Mouse (Mus musculus) frontal cortex, adult 2 months (tissue): Measurements from ENCODE around the gene Sdr9c7. TPM values are rescaled to one million over a fixed set of nuclear protein-coding genes. Genes with fewer than 3 reads are reported as not detected.
"Not testable (repeated sequence)": the region's sequence is repeated elsewhere in the genome, so short reads cannot be mapped to it uniquely, and the experiment has no call there.

Experiments used
- DNase-seq, 2 experiments: peaks; one replicate each; pipeline ENCODE4 v3.0.0; 2022; ENCODE audit warnings: low spot score in 1 of 2; ENCODE audit errors: extremely low spot score in 1 of 2
- polyA plus RNA-seq: library from polyadenylated mRNA; depleted of rRNA; stranded (reverse); fragments of >200 nt; gene quantifications from 2 replicates; pipeline ENCODE4 v1.2.3, GENCODE M21; 2012

Sdr9c7 gene
- polyA plus RNA-seq, 1 experiment = 0.16 TPM

DNA sequence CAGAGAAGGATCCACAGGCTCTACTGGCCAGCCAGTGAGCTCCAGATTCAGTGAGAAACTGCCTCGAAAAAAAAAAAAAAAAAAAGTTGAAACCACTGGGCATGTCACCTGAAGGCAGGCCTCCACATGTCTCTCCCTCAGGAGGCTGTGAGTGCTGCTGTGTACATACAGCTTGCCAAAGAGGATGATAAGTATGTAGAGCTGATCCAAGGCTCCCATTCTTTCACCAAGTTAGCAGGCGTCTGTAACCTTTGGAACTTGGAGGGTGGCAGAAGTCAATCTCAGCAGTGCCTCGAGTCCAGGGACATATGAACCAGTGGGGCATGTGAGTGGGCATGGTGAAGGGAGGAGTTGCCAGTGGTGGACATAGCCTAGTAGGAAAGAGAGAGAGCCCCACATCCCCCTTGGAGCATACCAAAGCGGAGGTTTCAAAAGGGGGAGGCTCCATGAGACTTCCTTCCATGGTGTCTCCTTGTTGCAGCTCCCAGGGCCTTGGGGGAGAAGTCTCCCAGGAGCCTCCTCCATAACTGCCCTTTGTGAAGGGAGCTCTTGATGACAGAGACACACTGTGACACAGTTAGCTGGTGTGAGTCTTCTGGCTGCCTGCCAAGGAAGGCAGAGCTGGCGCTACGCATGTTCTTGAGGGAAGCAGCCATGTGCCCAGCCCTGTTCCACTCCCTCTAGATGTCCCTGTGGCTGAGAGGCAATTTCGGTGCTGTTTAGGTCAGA lies 6.6 kb downstream of the Sdr9c7 start:
- DNase-seq = peak; percentile 7 to 43

GRCm38 (mm10) chr10:127906138-127906537 lies 7.8 kb downstream of the Sdr9c7 start:
- DNase-seq = no peak

DNA sequence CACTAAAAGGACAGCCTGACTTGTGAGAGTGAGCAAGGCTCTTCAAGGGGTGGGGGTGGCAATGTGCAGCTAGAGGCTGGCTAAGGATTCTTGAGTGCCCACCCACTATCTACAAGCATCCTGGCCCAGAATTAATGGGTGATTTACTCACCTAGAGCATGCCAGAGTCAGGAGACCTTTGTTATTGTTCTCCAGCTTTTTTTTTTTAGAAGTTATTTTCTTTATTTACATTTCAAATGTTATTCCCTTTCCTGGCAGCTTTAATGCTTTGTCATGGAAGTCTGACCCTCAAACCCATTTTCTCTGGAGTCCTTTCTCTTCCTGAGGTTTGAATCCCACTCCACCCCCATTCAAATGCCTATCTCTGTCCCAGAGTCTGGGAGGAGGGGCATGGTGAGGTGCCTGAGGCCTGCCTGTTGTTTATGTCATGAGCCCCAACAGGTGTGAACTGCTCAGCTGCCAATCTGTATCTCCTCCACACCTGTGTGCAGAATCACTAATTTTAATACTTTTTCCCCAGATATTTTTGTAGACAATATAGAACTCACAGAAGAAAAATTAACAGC lies 9.2 kb downstream of the Sdr9c7 start:
- DNase-seq = no peak

- DNase-seq = no peak
Observed at GRCm38 (mm10) chr10:127915578-127915977, 17.3 kb downstream of the Sdr9c7 start.

DNA sequence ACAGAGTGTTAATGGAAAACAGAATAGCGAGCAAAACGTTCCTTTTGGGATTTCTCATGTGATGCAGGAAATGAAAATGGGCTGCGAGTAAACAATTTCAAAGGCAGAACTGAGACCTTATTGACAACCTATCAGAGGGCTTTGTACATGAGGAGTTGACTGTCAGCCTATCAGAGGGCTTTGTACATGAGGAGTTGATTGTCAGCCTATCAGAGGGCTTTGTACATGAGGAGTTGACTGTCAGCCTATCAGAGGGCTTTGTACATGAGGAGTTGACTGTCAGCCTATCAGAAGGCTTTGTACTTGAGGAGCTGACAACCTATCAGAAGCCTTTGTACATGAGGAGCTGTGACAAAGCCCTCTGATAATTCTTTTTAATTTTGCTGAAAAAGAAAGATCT lies 18.9 kb downstream of the Sdr9c7 start:
- DNase-seq = not testable (repeated sequence)

GRCm38 (mm10) chr10:127917651-127918050 lies 19.3 kb downstream of the Sdr9c7 start:
- DNase-seq = no peak

DNA sequence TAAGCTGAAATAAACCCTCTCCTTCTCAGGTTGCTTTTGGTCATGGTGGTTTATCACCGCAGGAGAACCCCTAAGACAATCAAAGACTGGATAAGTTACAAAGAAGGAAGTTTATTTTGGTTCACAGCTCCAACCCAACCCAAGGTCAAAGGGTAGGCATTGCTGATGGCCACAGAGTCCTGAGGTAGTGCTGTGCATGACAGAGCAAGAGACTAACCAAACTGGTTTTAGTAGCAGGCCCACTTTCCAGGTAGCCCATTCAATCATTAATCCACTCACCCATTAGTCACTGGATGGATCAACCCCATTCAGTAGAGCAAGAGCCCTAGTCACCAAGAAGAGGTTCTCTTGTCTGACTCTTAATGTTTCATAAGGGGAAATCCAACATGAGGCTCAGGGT lies 23.9 kb downstream of the Sdr9c7 start:
- DNase-seq = no peak

GRCm38 (mm10) chr10:127923024-127923423 lies 24.7 kb downstream of the Sdr9c7 start:
- no peak for DNase-seq

GRCm38 (mm10) chr10:127924597-127925378 lies 26.5 kb downstream of the Sdr9c7 start:
- DNase-seq = no peak

DNA sequence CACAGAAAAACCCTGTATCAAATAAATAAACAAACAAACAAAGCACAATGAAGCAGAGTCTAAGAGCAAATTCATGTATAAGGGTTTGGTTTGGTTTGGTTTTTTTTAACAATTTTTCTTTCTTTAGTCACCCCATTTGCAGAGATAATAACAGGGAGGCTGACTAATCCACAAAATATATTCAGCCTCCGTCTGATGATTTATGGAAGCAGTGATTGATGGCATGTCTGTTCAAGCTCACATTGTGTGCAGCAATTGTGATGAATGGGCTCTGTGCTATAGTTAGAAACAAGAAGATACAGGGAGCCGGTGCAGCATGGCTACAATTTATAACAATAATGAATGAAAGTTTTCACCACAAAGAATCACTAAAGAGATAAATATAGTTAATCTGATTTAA lies 29.4 kb downstream of the Sdr9c7 start:
- no peak for DNase-seq

DNA sequence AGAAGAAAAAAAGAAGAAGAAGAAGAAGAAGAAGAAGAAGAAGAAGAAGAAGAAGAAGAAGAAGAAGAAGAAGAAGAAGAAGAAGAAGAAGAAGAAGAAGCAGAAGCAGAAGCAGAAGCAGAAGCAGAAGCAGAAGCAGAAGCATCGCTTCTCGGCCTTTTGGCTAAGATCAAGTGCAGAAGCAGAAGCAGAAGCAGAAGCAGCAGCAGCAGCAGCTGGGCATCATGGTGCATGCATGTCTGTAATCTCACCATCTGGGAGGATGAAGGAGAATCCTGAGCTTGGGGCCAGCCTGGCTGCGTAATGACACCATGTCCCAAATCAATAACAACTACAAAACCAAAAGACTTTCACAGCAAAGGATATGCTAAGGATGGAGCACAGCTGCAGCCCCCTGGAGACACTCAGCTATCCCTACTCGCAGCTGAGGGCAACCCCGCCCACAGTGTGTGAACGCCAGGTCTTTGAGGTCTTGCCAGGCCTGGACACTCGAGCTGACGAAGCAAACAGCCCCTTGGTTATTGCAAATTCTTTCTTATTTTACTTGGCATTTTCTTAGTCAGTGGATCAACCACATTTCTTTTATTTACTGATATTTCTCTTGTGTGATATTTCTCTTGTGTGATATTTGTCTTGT lies 34.1 kb downstream of the Sdr9c7 start:
- no peak for DNase-seq

GRCm38 (mm10) chr10:127936271-127936670 lies 38.0 kb downstream of the Sdr9c7 start:
- DNase-seq = no peak

- DNase-seq = no peak
Observed at GRCm38 (mm10) chr10:127936747-127937409, 38.6 kb downstream of the Sdr9c7 start.

- DNase-seq = peak; percentile 17 to 82
Observed at GRCm38 (mm10) chr10:127937428-127938010, 39.2 kb downstream of the Sdr9c7 start.

DNA sequence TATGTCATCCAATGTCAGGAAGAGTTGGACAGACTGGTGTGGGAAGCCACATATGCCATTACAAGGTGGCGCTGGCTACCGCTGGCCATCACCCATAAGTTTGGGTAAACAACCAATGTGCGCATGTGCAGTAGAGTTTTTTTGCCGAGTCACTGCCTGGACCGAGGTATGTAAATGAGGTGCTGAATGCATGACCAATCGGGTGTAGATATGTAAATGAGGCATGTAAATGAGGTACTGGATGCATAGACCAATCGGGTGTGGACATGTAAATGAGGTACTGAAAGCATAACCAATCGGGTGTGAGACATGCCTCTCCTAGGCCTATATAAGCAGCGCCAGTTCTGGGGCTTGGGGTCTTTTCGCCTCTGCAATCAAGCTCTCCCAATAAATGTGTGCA lies 41.3 kb downstream of the Sdr9c7 start:
- not testable (repeated sequence) for DNase-seq

DNA sequence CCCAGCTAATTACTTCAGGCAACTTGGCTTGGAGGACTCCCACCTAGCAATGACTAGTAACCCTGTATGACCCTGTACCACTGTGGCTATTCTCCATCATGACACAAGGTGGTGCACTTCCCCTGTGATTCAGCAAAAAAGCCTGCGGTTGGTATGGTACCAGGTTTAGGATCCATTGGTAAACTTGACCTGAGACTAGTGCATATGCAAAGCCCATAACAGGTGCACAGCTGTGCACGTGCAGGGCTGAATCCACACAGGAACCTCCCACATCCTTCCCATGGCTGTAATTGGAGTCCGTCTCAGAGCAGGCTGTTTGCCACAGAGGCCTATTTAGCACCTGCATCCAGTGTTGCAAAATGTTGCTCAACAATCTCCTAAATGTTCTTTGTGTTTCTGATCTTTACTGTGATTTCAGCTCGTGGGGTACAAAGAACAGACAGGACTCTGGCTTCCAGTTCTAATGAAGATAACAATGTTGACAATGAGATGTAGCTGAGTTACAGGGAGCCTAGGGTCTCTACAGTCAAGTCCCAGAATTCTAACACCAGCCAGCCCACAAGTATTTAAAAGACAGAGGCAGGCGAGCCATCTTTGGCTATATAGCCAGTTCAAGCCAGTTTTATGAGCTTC lies 47.2 kb downstream of the Sdr9c7 start:
- DNase-seq = peak in 1 of 2 experiments; percentile 61

DNA sequence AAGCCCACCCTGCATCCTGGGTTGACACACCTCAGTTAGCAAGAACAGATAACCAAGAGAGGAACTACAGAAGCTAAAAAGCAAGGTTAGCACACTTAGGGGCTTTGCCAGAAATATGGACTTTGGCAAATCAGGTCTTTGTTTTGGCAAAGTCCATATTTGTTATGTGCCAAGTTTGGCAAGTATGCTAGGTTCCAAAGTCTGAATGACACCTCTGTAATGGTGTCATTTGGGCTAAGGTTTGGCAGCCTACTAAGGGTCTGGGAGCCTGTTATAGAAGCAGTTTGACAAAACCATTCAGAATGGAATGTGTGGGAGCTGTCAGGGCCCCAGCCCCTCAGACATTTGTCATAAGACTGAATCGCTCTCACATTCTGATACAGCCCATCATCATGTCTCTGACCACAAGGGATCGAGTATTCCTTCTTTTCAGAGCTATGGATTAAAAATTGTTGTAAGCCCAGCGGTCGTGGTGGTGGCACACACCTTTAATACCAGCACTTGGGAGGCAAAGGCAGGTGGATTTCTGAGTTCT lies 51.3 kb downstream of the Sdr9c7 start:
- DNase-seq = no peak

DNA sequence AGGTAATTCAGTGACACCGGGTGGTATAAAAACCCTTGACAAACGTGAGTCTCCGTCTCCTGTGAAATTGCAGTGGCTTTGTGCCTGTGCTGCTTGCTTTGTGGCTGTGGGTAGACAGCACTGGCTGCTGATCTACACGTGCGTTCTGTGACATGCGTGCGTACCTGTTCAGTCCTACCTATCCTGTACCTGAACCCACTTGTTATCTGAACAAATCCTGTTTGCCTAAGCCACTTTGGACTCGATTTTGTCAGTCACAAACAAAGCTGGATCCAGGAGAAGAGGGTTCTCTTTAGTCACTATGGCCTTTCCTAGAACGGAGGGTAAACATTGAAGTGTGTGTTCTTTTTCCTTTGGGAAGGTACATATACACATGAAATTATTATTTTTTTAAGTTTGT lies 53.1 kb downstream of the Sdr9c7 start:
- no peak for DNase-seq

DNA sequence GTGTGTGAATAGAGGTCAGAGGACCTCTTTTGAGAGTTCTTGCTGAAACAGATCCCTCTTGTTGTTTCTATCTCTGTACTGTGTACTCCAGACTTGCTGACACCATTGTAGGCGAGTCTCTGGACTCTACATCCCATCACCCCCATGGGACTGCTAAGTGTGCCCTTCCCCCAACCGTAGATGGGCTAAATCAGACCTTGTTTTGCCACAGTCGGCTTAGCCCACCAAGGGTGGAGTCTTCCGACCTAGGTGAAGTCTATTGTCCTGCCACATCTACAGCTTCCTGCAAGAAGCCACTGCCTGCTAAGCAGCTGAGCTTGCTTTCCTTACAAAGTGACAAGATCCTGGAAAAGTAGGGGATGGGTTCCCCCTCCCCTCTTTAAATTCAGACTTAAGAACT lies 53.5 kb downstream of the Sdr9c7 start:
- no peak for DNase-seq

DNA sequence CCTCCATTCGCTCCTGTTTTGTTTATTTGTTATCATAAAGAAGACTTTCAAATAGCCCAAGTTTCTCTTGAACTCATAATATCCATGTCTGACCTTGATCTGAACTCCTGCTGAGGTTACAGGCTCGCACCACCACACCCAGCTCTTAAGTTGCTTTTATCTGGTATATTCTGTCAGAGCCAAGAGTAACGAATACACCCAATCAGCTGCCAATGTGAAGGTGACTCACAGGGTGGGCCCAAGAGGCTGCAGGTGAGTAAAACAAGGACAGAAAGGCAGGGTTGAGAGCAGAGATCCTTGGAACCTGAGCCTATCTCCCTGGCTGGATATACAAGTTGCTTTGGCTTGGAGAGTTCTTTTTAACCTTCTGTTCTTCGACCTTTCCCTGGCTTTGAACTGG lies 56.7 kb downstream of the Sdr9c7 start:
- no peak for DNase-seq
